Mouse (Mus musculus) ES-Bruce4 (cell line): Measurements from ENCODE around the gene Prr12. TPM values are rescaled to one million over a fixed set of nuclear protein-coding genes. Genes with fewer than 3 reads are reported as not detected.

Experiments
- H3K27ac ChIP-seq: 2 replicates; pipeline ENCODE4 v1.5.1; 2012; ENCODE audit warnings: low read length, inconsistent platforms; ENCODE audit not compliant: insufficient read depth
- H3K27me3 ChIP-seq: 2 replicates; pipeline ENCODE4 v1.6.1; 2012; ENCODE audit warnings: mild to moderate bottlenecking, low read length, inconsistent platforms; ENCODE audit not compliant: control insufficient read depth, poor library complexity, insufficient read depth, severe bottlenecking
- H3K36me3 ChIP-seq: 2 replicates; pipeline ENCODE4 v1.6.1; 2012; ENCODE audit warnings: inconsistent platforms, mild to moderate bottlenecking, low read length, moderate library complexity; ENCODE audit not compliant: control insufficient read depth, poor library complexity, insufficient read depth, severe bottlenecking
- H3K4me1 ChIP-seq: one replicate; pipeline ENCODE4 v1.8.1; 2011; ENCODE audit warnings: low read length; ENCODE audit not compliant: control insufficient read depth, insufficient read depth
- H3K4me3 ChIP-seq: 2 replicates; pipeline ENCODE4 v1.5.1; 2011; ENCODE audit warnings: low read depth, mild to moderate bottlenecking, low read length
- H3K9ac ChIP-seq: 2 replicates; pipeline ENCODE4 v1.6.1; 2012; ENCODE audit warnings: low read depth, mild to moderate bottlenecking, inconsistent platforms; ENCODE audit not compliant: poor library complexity, severe bottlenecking
- H3K9me3 ChIP-seq: replicated peaks from 2 replicates; pipeline ENCODE4 v1.6.1; 2012; ENCODE audit warnings: mild to moderate bottlenecking, low read length, inconsistent platforms; ENCODE audit not compliant: control insufficient read depth, poor library complexity, insufficient read depth, severe bottlenecking
- CTCF ChIP-seq: IDR thresholded peaks from one replicate; pipeline ENCODE4 v1.8.1; 2011; ENCODE audit warnings: low read depth, low read length
- EP300 ChIP-seq: IDR thresholded peaks from 2 replicates; pipeline ENCODE4 v1.6.1; 2011; ENCODE audit warnings: low read depth, low read length; ENCODE audit not compliant: insufficient read depth
- POLR2A ChIP-seq: IDR thresholded peaks from one replicate; pipeline ENCODE4 v1.8.1; 2011; ENCODE audit warnings: low read length; ENCODE audit not compliant: insufficient read depth
- polyA plus RNA-seq: library from polyadenylated mRNA; stranded (reverse); fragments of >200 nt; gene quantifications from 2 replicates; pipeline ENCODE4 v1.2.4, GENCODE M21; 2011; ENCODE audit warnings: low read depth; ENCODE audit not compliant: missing spikeins, insufficient read depth, insufficient read length

The Prr12 gene
- polyA plus RNA-seq, 1 experiment: 35.0 TPM

DNA sequence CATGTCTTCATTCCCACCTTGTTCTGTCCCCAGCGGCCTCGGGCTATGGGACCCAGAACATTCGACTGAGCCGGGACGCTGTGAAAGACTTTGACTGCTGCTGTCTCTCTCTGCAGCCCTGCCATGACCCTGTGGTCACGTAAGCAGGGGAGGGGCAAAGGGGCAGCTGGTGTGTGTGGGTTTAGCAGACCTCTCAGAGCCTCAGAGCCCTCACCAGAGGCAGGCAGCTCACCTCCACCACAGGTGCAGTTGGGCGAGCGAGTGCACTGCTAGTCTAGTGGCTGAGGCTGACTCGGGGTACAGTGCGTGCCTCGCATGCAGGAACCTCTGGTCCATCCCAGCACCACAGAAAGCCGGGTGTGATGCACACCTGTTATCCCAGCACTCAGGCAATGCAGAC lies 21.3 kb upstream of the Prr12 start:
- Histone ChIP-seq H3K36me3 (no peaks in the 10 kb centered on the region), H3K4me3 (no peak overlapping the region), H3K27me3 (no peaks in the 10 kb centered on the region), H3K9me3 (no peaks in the 10 kb centered on the region), H3K9ac (no peak overlapping the region), H3K27ac (no peak overlapping the region), H3K4me1 (no peaks in the 10 kb centered on the region)
- TF ChIP-seq EP300 (no peak), POLR2A (no peak), CTCF (no peak)

DNA sequence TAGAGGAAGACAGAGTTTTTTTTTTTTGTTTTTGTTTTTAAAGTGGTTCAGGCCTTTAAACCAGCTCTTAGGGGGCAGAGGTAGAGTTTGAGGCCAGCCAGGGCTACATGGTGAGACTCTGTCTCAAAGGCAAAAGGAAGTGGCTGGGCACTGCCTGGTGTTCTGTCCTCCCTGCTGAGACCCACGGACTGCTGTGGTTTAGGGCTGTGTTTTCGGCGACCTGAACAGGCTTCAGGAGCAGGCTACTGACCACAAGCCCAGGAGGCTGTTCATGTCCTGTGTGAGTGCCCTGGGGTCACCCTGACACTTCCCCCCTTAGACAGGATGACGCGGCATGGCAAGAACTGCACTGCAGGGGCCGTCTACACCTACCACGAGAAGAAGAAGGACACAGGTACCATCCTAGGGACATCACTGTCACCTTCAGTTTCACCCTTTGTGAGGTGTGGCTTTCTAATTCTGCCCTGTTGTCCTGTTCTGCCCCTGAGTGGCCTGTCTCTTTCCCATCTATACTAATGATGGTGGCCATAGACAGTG lies 20.6 kb upstream of the Prr12 start:
- Histone ChIP-seq H3K9me3 (no peaks in the 10 kb centered on the region), H3K9ac (no peak overlapping the region), H3K27me3 (no peaks in the 10 kb centered on the region), H3K36me3 (no peaks in the 10 kb centered on the region), H3K4me3 (no peak overlapping the region), H3K27ac (no peak overlapping the region), H3K4me1 (no peaks in the 10 kb centered on the region)
- TF ChIP-seq CTCF: no peak
- no peak for TF ChIP-seq EP300
- no peak for TF ChIP-seq POLR2A

DNA sequence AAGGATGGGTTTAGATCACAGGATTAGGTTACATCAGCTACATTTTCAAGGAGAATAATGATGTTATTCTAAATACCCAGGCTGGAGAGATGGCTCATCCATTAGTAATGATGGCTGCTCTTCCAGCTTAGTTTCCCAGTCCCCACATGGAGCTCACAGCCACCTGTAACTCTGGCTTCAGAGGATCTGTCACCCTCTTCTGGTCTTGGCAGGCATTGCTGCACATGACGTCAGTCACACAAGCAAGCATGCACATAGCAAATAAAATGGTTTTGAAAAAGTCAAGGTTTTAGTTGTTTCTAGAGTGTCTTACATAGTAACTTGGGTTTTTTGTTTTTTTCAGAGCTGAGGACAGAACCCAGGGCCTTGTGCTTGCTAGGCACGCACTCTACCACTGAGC lies 19.5 kb upstream of the Prr12 start:
- TF ChIP-seq EP300 (no peak), POLR2A (no peak), CTCF (peak; percentile 82)

DNA sequence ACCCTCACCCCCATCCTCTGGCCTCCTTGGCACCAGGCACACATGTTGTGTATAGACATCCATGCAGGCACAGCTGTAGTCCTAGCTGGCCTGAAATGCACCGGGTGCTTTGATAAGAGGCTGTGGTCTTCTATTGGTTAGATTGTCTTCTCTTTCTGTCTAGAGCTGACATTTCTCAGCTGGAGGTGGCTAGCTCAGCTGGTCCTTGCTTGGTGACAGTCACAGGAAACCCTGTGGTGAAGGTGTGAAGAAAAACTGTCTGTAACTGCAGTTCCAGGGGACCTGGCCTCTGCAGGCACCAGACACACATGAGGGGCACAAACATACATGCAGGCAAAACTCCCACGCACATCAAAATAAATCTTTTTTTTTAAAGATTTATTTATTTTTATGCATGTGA lies 17.0 kb upstream of the Prr12 start:
- H3K27me3 ChIP-seq: no peaks in the 10 kb centered on the region
- no peaks in the 10 kb centered on the region for H3K4me1 ChIP-seq
- H3K9me3 ChIP-seq: no peaks in the 10 kb centered on the region
- no peak overlapping the region for H3K27ac ChIP-seq
- H3K36me3 ChIP-seq: no peaks in the 10 kb centered on the region
- TF ChIP-seq POLR2A (no peak), EP300 (no peak), CTCF (no peak)
- H3K9ac ChIP-seq: no peak overlapping the region
- no peak overlapping the region for H3K4me3 ChIP-seq

More for the DNA sequence above, 19.5 kb upstream of the Prr12 start:
- H3K27ac ChIP-seq: no peak overlapping the region
- no peaks in the 10 kb centered on the region for H3K27me3 ChIP-seq
- no peaks in the 10 kb centered on the region for H3K9me3 ChIP-seq
- no peaks in the 10 kb centered on the region for H3K36me3 ChIP-seq
- no peak overlapping the region for H3K4me3 ChIP-seq
- no peaks in the 10 kb centered on the region for H3K4me1 ChIP-seq
- no peak overlapping the region for H3K9ac ChIP-seq

- H3K36me3 ChIP-seq: no peaks in the 10 kb centered on the region
- H3K4me1 ChIP-seq: no peaks in the 10 kb centered on the region
- H3K27ac ChIP-seq: peak overlapping the region; percentile 68
- no peak for TF ChIP-seq POLR2A
- peak; percentile 99 for TF ChIP-seq CTCF
- TF ChIP-seq EP300: peak; percentile 80; the same call in 1 of the 2 replicates
- no peaks in the 10 kb centered on the region for H3K9me3 ChIP-seq
- H3K4me3 ChIP-seq: no peak overlapping the region
- H3K27me3 ChIP-seq: no peaks in the 10 kb centered on the region
- peak overlapping the region; percentile 24; the same call in 1 of the 2 replicates for H3K9ac ChIP-seq
Observed at GRCm38 (mm10) chr7:45068000-45068318, 15.3 kb upstream of the Prr12 start.

DNA sequence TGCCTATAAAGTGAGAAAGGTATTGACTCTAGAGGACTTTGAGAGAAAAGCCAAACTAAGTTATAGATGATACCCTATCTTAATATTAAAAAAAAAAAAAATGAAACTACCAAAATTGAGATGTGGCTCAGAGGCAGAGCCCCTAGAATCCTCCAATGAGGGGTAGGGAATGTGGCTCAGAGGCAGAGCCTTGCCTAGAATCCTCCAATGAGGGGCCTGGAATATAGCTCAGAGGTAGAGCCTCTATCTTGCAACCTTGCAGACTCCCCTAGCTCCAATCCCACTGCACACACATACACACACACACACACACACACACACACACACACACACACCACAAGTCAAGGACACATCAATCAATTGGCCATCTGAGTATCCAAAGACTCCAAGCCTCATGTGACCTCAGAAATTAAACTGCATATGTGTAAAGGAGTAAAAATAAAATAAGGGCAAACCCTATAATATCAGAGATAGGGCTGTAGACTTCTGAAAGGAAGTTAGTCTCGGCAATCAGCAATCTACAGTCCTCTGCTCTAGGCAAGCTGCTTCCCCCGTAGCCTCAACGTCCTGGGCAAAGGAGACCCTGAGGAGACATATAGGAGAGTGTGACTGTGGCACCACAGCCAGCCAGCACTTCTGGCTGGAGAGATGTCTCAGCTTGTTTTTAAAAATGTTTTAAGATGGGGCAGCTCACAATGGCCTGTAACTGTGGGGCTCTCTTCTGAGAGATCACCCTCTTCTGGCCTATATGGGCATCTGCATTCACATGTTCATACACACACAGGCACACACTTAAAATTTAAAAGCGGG lies 14.7 kb upstream of the Prr12 start:
- no peaks in the 10 kb centered on the region for H3K36me3 ChIP-seq
- peak overlapping the region; percentile 68 for H3K27ac ChIP-seq
- no peak for TF ChIP-seq POLR2A
- no peak for TF ChIP-seq CTCF
- TF ChIP-seq EP300: no peak
- H3K9ac ChIP-seq: peak overlapping the region; percentile 24; the same call in 1 of the 2 replicates
- H3K4me3 ChIP-seq: no peak overlapping the region
- no peaks in the 10 kb centered on the region for H3K4me1 ChIP-seq
- H3K27me3 ChIP-seq: no peaks in the 10 kb centered on the region
- no peaks in the 10 kb centered on the region for H3K9me3 ChIP-seq
